Mouse (Mus musculus) kidney, embryonic 15.5 days (tissue): ENCODE measurements around the gene Cfap206. TPM values are rescaled to one million over a fixed set of nuclear protein-coding genes. Genes with fewer than 3 reads are reported as not detected.

ENCODE experiments used
- ATAC-seq: fragments of 200-750 bp; cut with Nextera tagmentation; replicated peaks from 2 replicates; pipeline ENCODE4 v1.8.0; 2017; ENCODE audit warnings: moderate TSS enrichment; ENCODE audit not compliant: low FRiP score
- H3K27ac ChIP-seq: fragments of 300-500 bp; sonication (generic); 2 replicates; pipeline ENCODE4 v1.5.1; 2015; ENCODE audit warnings: mild to moderate bottlenecking, inconsistent platforms
- H3K27me3 ChIP-seq: fragments of 300-500 bp; sonication (generic); 2 replicates; pipeline ENCODE4 v1.6.1; 2015; ENCODE audit warnings: inconsistent platforms
- H3K36me3 ChIP-seq: fragments of 300-500 bp; sonication (generic); 2 replicates; pipeline ENCODE4 v1.6.1; 2015; ENCODE audit warnings: inconsistent platforms
- H3K4me1 ChIP-seq: fragments of 300-500 bp; sonication (generic); 2 replicates; pipeline ENCODE4 v1.6.1; 2015; ENCODE audit warnings: inconsistent platforms
- H3K4me2 ChIP-seq: fragments of 300-500 bp; sonication (generic); 2 replicates; pipeline ENCODE4 v1.6.1; 2015; ENCODE audit warnings: moderate library complexity, mild to moderate bottlenecking, inconsistent platforms
- H3K4me3 ChIP-seq: fragments of 300-500 bp; sonication (generic); replicated peaks from 2 replicates; pipeline ENCODE4 v1.5.1; 2015; ENCODE audit warnings: mild to moderate bottlenecking, inconsistent platforms
- H3K9ac ChIP-seq: fragments of 300-500 bp; sonication (generic); 2 replicates; pipeline ENCODE4 v1.6.1; 2015; ENCODE audit warnings: mild to moderate bottlenecking, inconsistent platforms
- H3K9me3 ChIP-seq: fragments of 300-500 bp; sonication (generic); replicated peaks from 2 replicates; pipeline ENCODE4 v1.6.1; 2016; ENCODE audit warnings: inconsistent platforms
- WGBS: fragments of 180-500 bp; shearing (Covaris S2); methylation state at CpG from one replicate; pipeline ENCODE4 v1.1.7; 2015; ENCODE audit warnings: mixed read lengths; 5-methylcytosine and 5-hydroxymethylcytosine counted together
- polyA plus RNA-seq: library from polyadenylated mRNA; unstranded; fragments of >200 nt; fragmentation: Nextera tagmentation; extraction: Ambion mirVana; gene quantifications from 2 replicates; pipeline ENCODE4 v1.2.1, GENCODE M21; 2015

The Cfap206 gene
- polyA plus RNA-seq, 1 experiment from 2014 or later = 0.91 TPM

DNA sequence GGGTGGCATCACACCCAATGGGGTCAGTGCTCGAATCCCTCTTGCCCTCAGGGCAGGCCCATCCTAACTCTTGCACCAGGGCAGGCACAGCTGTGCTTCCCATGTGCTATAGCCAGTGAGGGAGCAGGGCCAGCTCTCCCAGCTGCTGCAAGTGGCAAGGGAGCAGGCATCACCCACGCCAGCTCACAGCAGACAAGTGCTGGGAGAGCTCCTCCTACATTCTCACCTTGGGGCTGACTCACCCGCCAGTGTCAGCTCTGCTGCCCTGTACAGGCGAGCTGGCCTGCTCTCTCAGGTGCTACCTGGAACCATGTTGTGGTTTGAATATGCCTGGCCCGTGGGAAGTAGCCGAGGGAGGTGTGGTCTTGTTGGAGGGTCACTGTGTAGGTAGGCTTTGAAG is 68.1 kb downstream of the Cfap206 start:
- H3K27ac ChIP-seq = no peak overlapping the region
- H3K9me3 ChIP-seq = no peaks in the 10 kb centered on the region
- no peak overlapping the region for H3K4me3 ChIP-seq
- WGBS = 77% methylated on average over 6 of the region's 6 CpGs
- no peaks in the 10 kb centered on the region for H3K4me1 ChIP-seq
- no peak overlapping the region for H3K9ac ChIP-seq
- H3K4me2 ChIP-seq = no peak overlapping the region
- H3K27me3 ChIP-seq = no peaks in the 10 kb centered on the region
- ATAC-seq = 0 out of 2 replicates have a peak, but pooled peaks have one; percentile 36
- H3K36me3 ChIP-seq = peaks cover 88% of the 10 kb centered on the region

DNA sequence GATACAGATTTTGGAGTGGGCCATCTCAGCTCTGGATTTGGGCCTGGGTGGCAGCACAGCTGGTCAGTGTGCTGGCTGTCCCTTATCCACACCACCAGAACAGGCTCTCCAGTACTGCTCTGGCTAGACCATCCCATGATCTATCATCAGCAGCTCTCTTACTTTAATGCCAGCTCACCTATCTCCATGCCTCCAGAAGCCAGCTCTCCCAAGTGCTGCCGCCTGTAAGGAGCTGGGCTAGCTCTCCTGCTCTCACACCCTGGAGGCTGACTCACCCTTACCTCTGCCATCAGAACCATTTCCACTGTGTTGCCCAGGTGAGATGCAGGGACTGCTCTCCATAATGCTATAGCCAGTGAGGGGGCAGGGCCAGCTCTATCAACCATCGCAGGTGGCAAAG is 68.5 kb downstream of the Cfap206 start:
- no peak overlapping the region for H3K4me2 ChIP-seq
- no peak for ATAC-seq
- no peak overlapping the region for H3K4me3 ChIP-seq
- 89% methylated on average over 2 of the region's 2 CpGs for WGBS
- peaks cover 88% of the 10 kb centered on the region for H3K36me3 ChIP-seq
- H3K27me3 ChIP-seq = no peaks in the 10 kb centered on the region
- H3K9ac ChIP-seq = no peak overlapping the region
- no peak overlapping the region for H3K27ac ChIP-seq
- no peaks in the 10 kb centered on the region for H3K4me1 ChIP-seq
- H3K9me3 ChIP-seq = no peaks in the 10 kb centered on the region

DNA sequence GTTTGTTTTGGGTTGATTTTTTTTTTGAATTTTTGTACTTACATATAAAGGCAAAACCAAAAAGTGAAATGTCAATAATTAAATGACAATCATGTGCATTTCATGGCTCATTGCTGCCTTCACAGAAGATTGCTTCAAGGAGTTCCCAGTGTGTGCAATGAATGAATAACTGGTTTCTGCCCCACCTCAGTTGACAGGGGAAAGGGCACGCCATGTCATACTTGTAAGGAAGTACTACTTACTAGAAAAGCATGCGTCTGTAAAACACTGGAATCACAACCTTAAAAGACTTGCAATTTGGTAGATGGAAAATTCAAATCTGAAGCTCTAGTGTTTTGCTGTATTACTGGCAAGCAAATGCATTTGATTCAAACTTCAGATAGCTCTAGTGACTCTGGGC is 71.0 kb downstream of the Cfap206 start:
- Histone ChIP-seq H3K9me3 (no peaks in the 10 kb centered on the region), H3K27ac (no peak overlapping the region), H3K9ac (no peak overlapping the region), H3K4me3 (no peak overlapping the region), H3K4me1 (no peaks in the 10 kb centered on the region), H3K4me2 (no peak overlapping the region), H3K27me3 (no peaks in the 10 kb centered on the region), H3K36me3 (peaks cover 88% of the 10 kb centered on the region)
- WGBS = 77% methylated on average over 2 of the region's 2 CpGs
- ATAC-seq = no peak

DNA sequence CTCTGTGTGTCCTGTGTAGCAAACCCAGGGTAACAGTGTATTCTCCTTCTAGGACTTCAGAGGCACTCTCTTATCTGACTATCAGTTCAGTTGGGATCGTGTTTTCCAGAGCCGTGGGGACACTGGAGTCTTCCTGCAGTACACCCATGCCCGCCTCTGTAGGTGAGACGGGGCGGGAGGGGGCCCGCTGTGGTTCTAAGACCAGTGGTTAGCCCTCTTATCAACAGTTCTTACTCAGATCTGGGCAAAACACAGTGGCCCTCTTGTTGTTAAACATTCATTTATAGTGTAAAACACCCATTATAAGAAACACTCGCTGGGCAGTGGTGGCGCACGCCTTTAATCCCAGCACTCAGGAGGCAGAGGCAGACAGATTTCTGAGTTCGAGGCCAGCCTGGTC is 73.9 kb downstream of the Cfap206 start:
- no peaks in the 10 kb centered on the region for H3K4me1 ChIP-seq
- H3K36me3 ChIP-seq = peaks cover 87% of the 10 kb centered on the region
- 98% methylated on average over 10 of the region's 10 CpGs for WGBS
- no peaks in the 10 kb centered on the region for H3K27me3 ChIP-seq
- H3K9me3 ChIP-seq = no peaks in the 10 kb centered on the region
- no peak overlapping the region for H3K27ac ChIP-seq
- ATAC-seq = no peak
- no peak overlapping the region for H3K9ac ChIP-seq
- no peak overlapping the region for H3K4me2 ChIP-seq
- no peak overlapping the region for H3K4me3 ChIP-seq

DNA sequence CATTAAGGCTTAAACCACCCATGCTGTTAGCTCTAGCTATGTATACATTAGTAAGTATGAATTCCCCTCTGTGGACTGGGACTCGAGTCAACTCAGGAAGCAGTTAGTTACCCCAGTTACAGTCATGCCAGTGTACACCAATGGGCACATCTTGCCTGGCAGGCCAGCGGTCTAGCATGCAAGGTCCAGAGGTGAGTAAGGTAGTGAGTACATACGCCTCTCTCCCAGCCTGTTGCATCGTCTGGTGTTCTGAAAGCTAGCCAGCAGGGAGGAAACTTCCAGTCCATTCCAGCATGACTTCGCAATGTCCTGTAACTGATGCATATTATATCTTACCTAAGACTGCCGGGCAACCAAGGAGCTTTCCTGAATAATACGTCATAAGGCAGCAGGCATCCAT is 76.8 kb downstream of the Cfap206 start:
- ATAC-seq = no peak
- no peak overlapping the region for H3K9ac ChIP-seq
- H3K27ac ChIP-seq = no peak overlapping the region
- no peaks in the 10 kb centered on the region for H3K27me3 ChIP-seq
- no peaks in the 10 kb centered on the region for H3K4me1 ChIP-seq
- no peak overlapping the region for H3K4me3 ChIP-seq
- no peaks in the 10 kb centered on the region for H3K9me3 ChIP-seq
- H3K36me3 ChIP-seq = peaks cover 72% of the 10 kb centered on the region
- H3K4me2 ChIP-seq = no peak overlapping the region
- 86% methylated on average over 7 of the region's 7 CpGs for WGBS

DNA sequence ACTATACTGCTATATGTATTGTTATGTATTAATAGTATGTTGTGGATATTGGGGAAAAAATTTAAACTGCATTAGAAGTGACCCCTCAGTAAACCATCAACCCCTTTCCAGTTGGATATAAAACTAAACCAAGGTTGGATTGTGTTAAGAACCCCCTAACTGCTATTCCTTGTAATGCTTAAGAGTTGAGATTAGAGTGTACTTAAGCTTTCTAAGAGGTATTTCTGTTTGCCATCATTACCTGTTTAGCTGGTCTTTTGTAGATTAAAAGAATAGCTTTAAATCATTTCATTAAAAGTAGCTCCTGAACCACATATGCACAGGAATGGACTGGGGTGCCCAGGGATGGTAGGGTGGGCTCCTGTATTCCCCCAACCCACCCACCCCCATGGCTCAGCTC is 85.2 kb downstream of the Cfap206 start:
- ATAC-seq = no peak
- H3K27me3 ChIP-seq = no peaks in the 10 kb centered on the region

DNA sequence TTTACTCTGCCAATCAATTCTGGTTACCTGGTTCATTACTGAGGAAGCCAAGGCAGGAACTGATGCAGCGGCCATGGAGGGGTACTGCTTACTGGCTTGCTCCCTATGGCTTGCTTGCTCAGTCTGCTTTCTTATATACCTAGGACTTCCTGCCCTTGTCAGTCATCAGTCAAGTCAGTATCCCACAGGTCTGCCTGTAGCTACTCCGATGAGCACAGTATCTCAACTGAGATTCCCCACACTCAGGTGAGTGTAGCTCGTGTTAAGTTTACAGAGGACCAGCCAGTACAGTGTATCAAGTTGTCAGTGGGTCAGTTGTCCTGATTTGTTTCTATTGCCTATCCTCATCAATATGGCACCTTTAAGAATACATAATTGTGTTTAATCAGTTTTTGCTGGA is 89.3 kb downstream of the Cfap206 start:
- Histone ChIP-seq H3K36me3 (peaks cover 49% of the 10 kb centered on the region), H3K4me3 (no peak overlapping the region), H3K4me1 (no peaks in the 10 kb centered on the region), H3K27me3 (no peaks in the 10 kb centered on the region), H3K9ac (no peak overlapping the region), H3K9me3 (no peaks in the 10 kb centered on the region), H3K4me2 (no peak overlapping the region), H3K27ac (no peak overlapping the region)
- no peak for ATAC-seq
- WGBS = 90% methylated on average over 3 of the region's 3 CpGs

More for the DNA sequence above, 85.2 kb downstream of the Cfap206 start:
- H3K4me1 ChIP-seq = no peaks in the 10 kb centered on the region
- H3K4me3 ChIP-seq = no peak overlapping the region
- H3K9me3 ChIP-seq = no peaks in the 10 kb centered on the region
- H3K27ac ChIP-seq = no peak overlapping the region
- H3K36me3 ChIP-seq = peaks cover 65% of the 10 kb centered on the region
- no peak overlapping the region for H3K9ac ChIP-seq
- H3K4me2 ChIP-seq = no peak overlapping the region

DNA sequence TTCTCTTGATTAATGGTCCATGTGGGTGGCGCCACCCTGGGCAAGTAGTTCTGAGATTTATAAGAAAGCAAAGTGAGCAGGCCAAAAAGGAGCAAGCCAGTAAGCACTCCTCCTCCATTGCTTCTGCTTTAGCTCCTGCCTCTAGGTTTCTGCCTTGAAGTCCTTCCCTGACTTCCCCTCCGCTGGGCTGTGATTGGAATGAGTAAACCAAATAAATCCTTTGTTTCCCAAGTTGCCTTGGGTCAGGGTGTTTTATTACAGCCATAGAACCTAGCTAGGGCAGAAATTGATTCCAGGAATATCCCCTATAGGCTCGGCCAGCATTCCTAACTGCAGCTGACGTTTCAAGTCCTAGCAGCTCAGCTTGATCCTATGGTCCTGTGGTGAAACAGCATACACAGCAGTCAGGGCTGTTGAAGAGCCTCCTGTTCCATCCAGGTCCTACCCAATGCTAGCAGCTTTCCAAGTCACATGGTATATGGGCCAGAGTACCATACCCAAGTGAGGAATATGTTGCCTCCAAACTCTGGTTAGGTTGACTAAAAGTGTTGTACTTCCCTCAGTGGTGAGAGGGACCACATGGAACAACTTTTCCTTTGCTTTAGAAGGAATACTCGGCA is 90.2 kb downstream of the Cfap206 start:
- Histone ChIP-seq H3K9me3 (no peaks in the 10 kb centered on the region), H3K4me2 (no peak overlapping the region), H3K4me3 (no peak overlapping the region), H3K27ac (no peak overlapping the region; the same call in 1 of the 2 replicates), H3K4me1 (no peaks in the 10 kb centered on the region), H3K36me3 (peaks cover 51% of the 10 kb centered on the region), H3K27me3 (no peaks in the 10 kb centered on the region), H3K9ac (no peak overlapping the region)
- ATAC-seq = peak; percentile 54; the same call in 1 of the 2 replicates
- WGBS = 50% methylated on average over 5 of the region's 5 CpGs

Other genes starting within 250 kb of the Cfap206 start
- gene Akirin2, start 179.3 kb downstream of the Cfap206 start, polyA plus RNA-seq = 59.3 and 65.1 TPM in 2 replicates
- gene Orc3, start 115.3 kb downstream of the Cfap206 start, polyA plus RNA-seq = 91.0 and 92.3 TPM in 2 replicates
- gene Rars2, start 115.2 kb downstream of the Cfap206 start, polyA plus RNA-seq = 71.5 and 76.0 TPM in 2 replicates
- gene Slc35a1, start 42.8 kb downstream of the Cfap206 start, polyA plus RNA-seq = 68.9 and 70.2 TPM in 2 replicates
- not detected in 2 replicates for gene Gm136, start 26.1 kb upstream of the Cfap206 start, polyA plus RNA-seq
- gene Smim8, start 48.2 kb upstream of the Cfap206 start, polyA plus RNA-seq = 44.6 and 49.2 TPM in 2 replicates
- 17.8 and 18.5 TPM in 2 replicates for gene Zfp292, start 152.8 kb upstream of the Cfap206 start, polyA plus RNA-seq
- not detected in 2 replicates for gene Cga, start 163.6 kb upstream of the Cfap206 start, polyA plus RNA-seq